ENCODE assay signal across 32 mouse cellular contexts in genomic region chr17:78951225-78951624, GRCm38 (mm10). TPM values are rescaled to one million over a fixed set of nuclear protein-coding genes. Genes with fewer than 3 reads are reported as not detected.
"Had no signal": no experiment of that assay in that cellular context is flagged by ENCODE, and none has a peak within 500 bp of the region (broad histone marks: within the 10 kb centered on the region; RNA-seq: fewer than 3 reads in every experiment).

No protein-coding gene starts in this region.

- H3K4me2 ChIP-seq: heart, embryonic 12.5 days; hindbrain, embryonic 13.5 days; hindbrain, embryonic 15.5 days; kidney, embryonic 15.5 days; limb, embryonic 12.5 days; liver, embryonic 13.5 days had no signal

- ATAC-seq: hindbrain, postnatal 0 days; intestine, embryonic 16.5 days had no signal

- H3K4me1 ChIP-seq: heart, embryonic 10.5 days; heart, embryonic 12.5 days; hindbrain, embryonic 13.5 days; hindbrain, embryonic 15.5 days; kidney, embryonic 15.5 days; limb, embryonic 10.5 days; limb, embryonic 12.5 days; liver, embryonic 13.5 days had no signal

- H3K9ac ChIP-seq: heart, embryonic 12.5 days; hindbrain, embryonic 13.5 days; hindbrain, embryonic 15.5 days; kidney, embryonic 15.5 days; limb, embryonic 12.5 days; liver, embryonic 13.5 days had no signal

- H3K4me3 ChIP-seq: gastrocnemius, adult 2 months; heart, embryonic 10.5 days; heart, embryonic 12.5 days; hindbrain, embryonic 13.5 days; hindbrain, embryonic 15.5 days; kidney, embryonic 15.5 days; left cerebral cortex, adult 2 months; limb, embryonic 10.5 days; limb, embryonic 12.5 days; liver, embryonic 13.5 days had no signal

- DNase-seq: gastrocnemius, adult 2 months; gastrocnemius, postnatal 10 days; gastrocnemius, postnatal 25 days; heart, adult 18-20 months; heart, postnatal 14 days; heart, postnatal 36 days; kidney, adult 11 months; kidney, adult 2 months; kidney, adult 9 months; kidney, postnatal 14 days; kidney, postnatal 36 days; layer of hippocampus, adult 9-11 months; liver, embryonic 13.5 days had no signal

- H3K27me3 ChIP-seq: heart, embryonic 12.5 days; hindbrain, embryonic 13.5 days; hindbrain, embryonic 15.5 days; kidney, embryonic 15.5 days; limb, embryonic 12.5 days; liver, embryonic 13.5 days had no signal

- H3K27ac ChIP-seq: gastrocnemius, adult 2 months; heart, embryonic 10.5 days; hindbrain, embryonic 13.5 days; hindbrain, embryonic 15.5 days; hindbrain, postnatal 0 days; kidney, embryonic 15.5 days; kidney, postnatal 0 days; left cerebral cortex, adult 2 months; limb, embryonic 10.5 days; limb, embryonic 12.5 days; liver, embryonic 13.5 days had no signal

- H3K9me3 ChIP-seq: heart, embryonic 10.5 days; heart, embryonic 12.5 days; hindbrain, embryonic 13.5 days; hindbrain, embryonic 15.5 days; kidney, embryonic 15.5 days; limb, embryonic 10.5 days; limb, embryonic 12.5 days; liver, embryonic 13.5 days had no signal

RNA-seq across cellular contexts. Expression of gene Sult6b1, which starts 44.4 kb away (rescaled TPM):
- total RNA-seq: gastrocnemius, adult 2 months; gastrocnemius, postnatal 10 days; gastrocnemius, postnatal 25 days; gastrocnemius, postnatal 4 days; heart, adult 18-20 months; heart, adult 8-10 months; heart, postnatal 14 days; heart, postnatal 36 days; hematopoietic stem cell, adult 5-6 weeks; hindbrain, postnatal 0 days; layer of hippocampus, adult 18-20 months; layer of hippocampus, postnatal 14 days; left cerebral cortex, postnatal 14 days; liver, adult 2 months had no signal
- polyA plus RNA-seq: hindbrain, embryonic 13.5 days; kidney, adult 2 months; kidney, embryonic 15.5 days; large intestine, adult 2 months; liver, adult 2 months had no signal
